Mouse (Mus musculus) gastrocnemius, adult 8-10 months (tissue): ENCODE results near the gene Trim65. TPM values are rescaled to one million over a fixed set of nuclear protein-coding genes. Genes with fewer than 3 reads are reported as not detected.

Source experiments
- total RNA-seq, 4 experiments: library from RNA; stranded (reverse); gene quantifications; 2 replicates each; pipeline ENCODE4 v1.2.4; 2022

Trim65 gene
- total RNA-seq, 4 experiments from 2014 or later = 3.4 to 4.5 (median 4.0) TPM

Other genes starting within 250 kb of the Trim65 start
- gene Smim5, start 231.2 kb downstream of the Trim65 start, total RNA-seq = under 1 TPM in 3 of 4 experiments, not detected in 1; 0.61 to 0.88 (median 0.72) TPM
- gene Smim6, start 219.1 kb downstream of the Trim65 start, total RNA-seq = not detected
- gene Sap30bp, start 197.8 kb downstream of the Trim65 start, total RNA-seq = 10 to 100 TPM in 2 of 4 experiments, 1 to 10 TPM in 2; 7.7 to 15.7 (median 9.7) TPM
- 1 to 10 TPM; 5.0 to 9.5 (median 6.5) TPM for gene Recql5, start 197.7 kb downstream of the Trim65 start, total RNA-seq
- 1 to 10 TPM; 1.5 to 4.4 (median 3.1) TPM for gene Itgb4, start 156.4 kb downstream of the Trim65 start, total RNA-seq
- 1 to 10 TPM; 1.6 to 3.1 (median 2.7) TPM for gene Galk1, start 118.4 kb downstream of the Trim65 start, total RNA-seq
- 10 to 100 TPM; 45.7 to 88.7 (median 59.5) TPM for gene H3f3b, start 103.2 kb downstream of the Trim65 start, total RNA-seq
- gene Unk, start 100.8 kb downstream of the Trim65 start, total RNA-seq = 1 to 10 TPM; 4.3 to 6.8 (median 5.3) TPM
- under 1 TPM; 0.34 to 0.56 (median 0.46) TPM for gene Unc13d, start 53.2 kb downstream of the Trim65 start, total RNA-seq
- gene Wbp2, start 44.1 kb downstream of the Trim65 start, total RNA-seq = 10 to 100 TPM; 78.6 to 91.0 (median 90.1) TPM
- 1 to 10 TPM; 5.7 to 7.6 (median 6.3) TPM for gene Trim47, start 3.9 kb downstream of the Trim65 start, total RNA-seq
- 10 to 100 TPM; 46.4 to 51.6 (median 50.3) TPM for gene Mrpl38, start 7.7 kb upstream of the Trim65 start, total RNA-seq
- gene Fbf1, start 37.0 kb upstream of the Trim65 start, total RNA-seq = 10 to 100 TPM in 2 of 4 experiments, 1 to 10 TPM in 2; 8.3 to 12.8 (median 10.0) TPM
- gene Ten1, start 67.7 kb upstream of the Trim65 start, total RNA-seq = 10 to 100 TPM; 15.7 to 18.4 (median 17.2) TPM
- gene Acox1, start 67.9 kb upstream of the Trim65 start, total RNA-seq = 100 to 1,000 TPM in 2 of 4 experiments, 10 to 100 TPM in 2; 88.9 to 111 (median 97.2) TPM
- gene Evpl, start 106.9 kb upstream of the Trim65 start, total RNA-seq = under 1 TPM in 1 of 4 experiments, not detected in 3; 0.04 TPM
- 10 to 100 TPM; 86.7 to 99.9 (median 90.8) TPM for gene Srp68, start 143.1 kb upstream of the Trim65 start, total RNA-seq
- under 1 TPM in 2 of 4 experiments, not detected in 2; 0.20 to 0.24 TPM for gene Galr2, start 149.8 kb upstream of the Trim65 start, total RNA-seq
- gene Exoc7, start 176.1 kb upstream of the Trim65 start, total RNA-seq = 10 to 100 TPM; 62.3 to 84.9 (median 73.3) TPM
- gene Foxj1, start 204.3 kb upstream of the Trim65 start, total RNA-seq = not detected